Mouse (Mus musculus): ENCODE measurements around the gene Pafah1b1.

The Pafah1b1 gene

GRCm38 (mm10) chr11:74724235-74724791 is at the start of gene Pafah1b1:
Pafah1b1 (minus strand) TSS chr11:74724670.
- DNase-seq (ENCODE audit: low spot score) = peak; percentile 71

DNA sequence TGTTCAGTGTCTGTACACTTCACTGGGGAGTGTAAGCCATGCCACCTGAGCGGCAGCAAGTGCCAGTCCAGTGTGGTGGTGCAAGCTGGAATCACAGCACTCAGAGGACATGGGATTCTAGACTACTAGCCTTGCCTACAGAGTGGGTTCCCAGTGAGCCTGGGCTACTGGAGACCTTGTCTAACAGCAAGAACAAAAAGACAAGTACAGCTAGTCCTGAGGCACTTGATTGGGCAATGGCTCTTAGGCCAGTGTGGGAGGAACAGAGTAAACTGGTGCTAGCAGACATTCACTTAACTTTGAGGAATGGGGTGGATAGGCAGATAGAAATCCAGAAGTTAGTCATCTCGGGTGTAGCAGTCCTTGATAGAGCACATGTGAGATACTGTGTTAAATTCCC is 47.9 kb upstream of the Pafah1b1 start:
- DNase-seq (ENCODE audit: low spot score) = no peak

DNA sequence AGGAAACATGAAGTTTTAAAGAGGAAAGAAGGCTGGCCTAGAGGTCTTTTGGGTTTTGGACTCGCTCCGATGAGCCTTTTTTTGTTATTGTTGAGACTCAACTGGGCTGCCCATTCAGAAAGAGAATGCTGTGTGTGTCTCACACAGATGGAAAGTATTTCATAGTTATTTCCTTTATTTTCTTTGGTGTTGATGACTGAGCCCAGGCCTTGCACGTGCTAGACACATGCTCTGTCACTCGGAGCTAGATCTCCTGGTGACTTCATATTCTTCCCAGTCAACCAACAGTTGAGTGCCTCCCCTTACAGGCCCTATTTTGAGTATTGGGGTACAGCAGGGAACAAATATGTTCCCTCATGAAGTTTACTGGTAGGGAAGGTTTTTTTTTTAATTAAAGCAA is 47.2 kb upstream of the Pafah1b1 start:
- no peak for DNase-seq (ENCODE audit: low spot score)

DNA sequence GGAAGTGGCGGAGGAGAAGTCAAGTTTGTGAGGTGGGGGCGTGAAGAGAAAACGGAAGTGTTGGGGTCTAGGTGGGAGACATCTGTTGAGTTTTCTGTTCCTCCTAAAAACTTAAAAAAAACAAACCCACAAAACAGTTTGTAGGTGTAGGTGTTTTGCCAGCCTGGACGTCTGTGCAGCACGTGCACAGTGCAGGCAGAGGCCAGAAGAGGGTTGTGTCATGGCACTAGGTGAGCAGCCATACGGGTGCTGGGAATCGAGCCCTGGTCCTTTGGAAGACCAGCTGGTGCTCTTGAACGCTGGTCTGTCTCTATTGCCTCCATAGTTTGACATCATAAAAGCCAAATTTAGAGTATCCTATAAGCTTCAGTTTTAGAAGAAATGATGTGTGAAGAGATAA is 46.8 kb upstream of the Pafah1b1 start:
- no peak for DNase-seq (ENCODE audit: low spot score)

DNA sequence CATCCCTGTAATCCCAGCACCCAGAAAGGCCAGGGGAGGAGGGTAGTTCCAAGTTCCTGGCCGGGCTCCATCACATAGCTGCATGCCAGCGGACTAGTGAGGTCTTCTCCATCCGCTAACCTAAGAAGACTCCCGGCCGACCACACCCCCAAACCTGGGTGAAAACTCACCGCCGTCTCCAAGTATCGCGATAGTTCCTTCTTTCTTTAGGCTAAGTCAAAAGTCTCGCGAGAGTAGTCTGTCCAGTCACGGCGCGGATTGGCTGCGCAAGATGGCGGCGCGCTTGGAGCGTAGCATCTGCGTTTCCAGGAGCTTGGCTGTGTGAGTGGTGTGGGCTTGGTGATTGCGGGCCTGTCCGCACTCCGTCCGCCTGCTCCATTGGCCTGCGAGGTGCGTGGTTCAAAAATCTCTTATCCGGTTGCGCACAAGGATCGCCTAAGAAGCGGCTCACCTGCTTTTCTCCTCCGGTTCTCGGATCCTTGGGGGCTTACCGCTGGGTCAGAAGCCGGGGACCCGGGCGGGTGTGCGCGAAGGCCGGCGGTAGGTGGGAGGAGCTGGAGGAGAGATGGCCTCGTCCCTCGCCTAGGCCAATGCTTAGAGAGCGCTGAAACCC is 46.2 kb upstream of the Pafah1b1 start, which contains the start of gene Mettl16:
TSS of gene Mettl16 (plus strand) at position 236 of the 613 bp plus-strand sequence.
- DNase-seq (ENCODE audit: low spot score) = peak; percentile 96

- DNase-seq (ENCODE audit: low spot score) = no peak
These were observed 45.6 kb upstream of the Pafah1b1 start for GRCm38 (mm10) chr11:74770037-74770436.

- DNase-seq (ENCODE audit: low spot score) = no peak
These were observed 43.6 kb upstream of the Pafah1b1 start for GRCm38 (mm10) chr11:74768045-74768444.

DNA sequence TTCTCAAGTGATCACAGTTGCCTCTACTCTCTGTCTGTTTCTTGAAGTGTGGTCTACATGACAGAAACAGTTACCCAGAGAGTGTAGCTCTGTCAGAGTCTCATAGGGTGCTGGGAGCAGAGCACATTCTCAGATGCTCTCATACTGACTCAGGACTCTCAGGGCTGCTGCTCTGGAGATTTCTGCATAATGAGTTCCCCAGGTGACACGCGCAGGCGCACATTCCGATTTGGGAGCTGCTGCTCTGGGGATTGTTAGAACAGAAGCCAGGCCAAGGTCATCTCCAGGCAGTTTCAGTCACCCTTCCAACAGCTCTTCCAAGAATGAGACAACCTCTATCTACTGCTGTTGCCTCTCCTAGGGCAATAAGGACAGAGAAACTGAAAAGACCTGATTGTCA is 43.0 kb upstream of the Pafah1b1 start:
- no peak for DNase-seq (ENCODE audit: low spot score)

GRCm38 (mm10) chr11:74763960-74764625 is 39.6 kb upstream of the Pafah1b1 start:
- no peak for DNase-seq (ENCODE audit: low spot score)

DNA sequence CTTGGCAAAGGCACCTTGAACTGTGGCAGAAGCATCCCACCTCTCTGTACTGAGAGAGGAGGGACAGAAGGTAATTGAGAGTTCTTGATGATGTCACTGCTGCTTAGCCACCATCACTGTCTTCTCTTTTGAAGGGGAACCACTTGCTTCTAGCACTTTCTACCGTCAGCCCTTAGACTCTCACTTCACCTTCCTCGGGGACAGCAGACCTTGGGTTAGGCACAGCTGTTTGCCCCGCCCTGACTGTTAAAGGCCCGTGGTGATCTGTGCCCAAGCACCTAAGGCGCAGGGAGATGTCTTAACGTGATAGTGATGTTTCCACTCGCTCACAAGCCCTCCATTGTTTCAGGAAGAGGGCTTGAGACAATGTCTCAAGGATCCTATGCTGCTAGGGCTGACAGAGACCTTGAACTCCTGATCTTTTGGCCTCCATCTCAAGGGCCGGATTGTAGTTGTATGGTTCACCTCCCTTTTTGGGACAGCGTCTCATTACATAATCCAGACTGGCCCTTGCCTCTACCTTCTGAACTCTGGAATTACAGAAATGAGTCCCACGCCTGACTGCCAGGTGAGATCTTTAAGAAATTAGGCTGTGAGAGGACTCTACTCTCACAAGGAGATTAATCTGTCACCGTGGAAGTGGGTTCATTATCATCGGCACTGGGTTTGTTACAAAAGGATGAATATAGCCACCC is 36.7 kb upstream of the Pafah1b1 start:
- DNase-seq (ENCODE audit: low spot score) = no peak

- DNase-seq (ENCODE audit: low spot score) = no peak
These were observed 32.2 kb upstream of the Pafah1b1 start for GRCm38 (mm10) chr11:74756631-74757030.

GRCm38 (mm10) chr11:74751352-74752066 is 27.0 kb upstream of the Pafah1b1 start:
- no peak for DNase-seq (ENCODE audit: low spot score)

DNA sequence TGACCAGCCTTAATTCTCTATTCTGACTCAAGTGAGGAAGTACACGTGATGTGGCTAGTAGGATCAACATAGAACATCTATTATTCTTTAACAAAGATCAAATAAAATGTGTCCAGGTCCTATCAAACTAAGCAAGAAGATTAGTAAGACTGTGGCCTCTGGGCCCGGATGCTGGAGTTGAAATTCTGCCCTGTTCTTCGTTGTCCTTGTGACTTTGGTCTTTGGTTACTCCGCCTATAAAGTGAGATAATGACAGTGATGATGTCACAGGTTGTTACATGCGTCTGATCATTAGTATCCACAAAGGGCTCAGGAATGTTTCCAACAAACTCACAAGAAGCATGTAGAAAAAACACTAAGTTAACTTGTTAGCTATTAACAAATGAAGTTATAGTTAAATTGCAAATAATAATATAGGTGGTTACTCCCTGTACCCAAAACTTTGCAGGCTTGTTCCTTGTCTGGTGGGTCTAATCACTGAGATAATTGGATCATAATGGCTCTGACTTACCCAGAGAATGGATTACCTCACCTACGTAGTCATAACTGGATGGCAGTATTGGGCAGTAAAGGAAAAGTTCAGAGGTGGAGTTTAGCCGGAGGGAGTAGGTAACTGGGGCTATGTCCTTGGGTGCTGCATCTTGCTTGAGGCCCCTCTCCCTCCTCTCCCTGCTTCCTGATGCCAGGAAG is 26.3 kb upstream of the Pafah1b1 start:
- no peak for DNase-seq (ENCODE audit: low spot score)

DNA sequence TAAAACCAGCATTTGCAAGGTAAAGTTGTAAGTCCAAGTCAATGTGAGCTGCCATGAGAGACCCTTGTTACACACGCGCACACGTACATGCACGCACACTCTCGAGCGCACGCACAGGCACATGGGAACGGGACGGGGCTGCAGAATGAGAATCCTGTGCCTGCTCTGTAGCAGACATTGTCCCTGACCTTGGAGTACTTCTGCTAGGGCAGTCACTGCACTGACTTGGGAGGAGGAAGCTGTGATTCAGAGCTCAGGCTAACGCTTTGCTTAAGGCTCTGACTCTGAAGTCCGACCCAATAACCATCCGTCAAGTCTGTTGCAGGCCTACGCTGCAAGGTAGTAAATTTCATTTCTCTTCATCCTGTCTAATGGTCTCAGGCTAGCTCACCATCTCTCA is 24.8 kb upstream of the Pafah1b1 start:
- no peak for DNase-seq (ENCODE audit: low spot score)

GRCm38 (mm10) chr11:74748022-74748421 is 23.6 kb upstream of the Pafah1b1 start:
- DNase-seq (ENCODE audit: low spot score) = no peak

DNA sequence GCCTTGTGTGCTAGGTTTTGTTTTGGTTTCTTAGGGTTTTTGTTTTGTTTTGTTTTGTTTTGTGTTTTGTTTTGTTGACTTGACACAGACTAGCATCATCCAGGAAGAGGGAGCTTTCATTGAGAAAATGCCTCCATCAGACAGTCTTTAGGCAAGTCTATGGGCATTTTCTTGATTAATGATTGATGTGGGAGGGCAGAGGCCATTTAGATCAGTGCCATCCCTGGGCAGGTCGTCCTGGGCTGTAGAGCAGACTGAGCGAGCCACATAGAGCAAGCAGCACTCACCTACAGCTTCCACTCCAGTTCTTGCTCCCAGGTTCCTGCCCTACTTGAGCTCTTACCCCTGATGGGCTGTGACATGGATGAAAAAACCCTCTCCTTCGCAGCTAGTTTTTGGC is 13.4 kb upstream of the Pafah1b1 start:
- DNase-seq (ENCODE audit: low spot score) = no peak

DNA sequence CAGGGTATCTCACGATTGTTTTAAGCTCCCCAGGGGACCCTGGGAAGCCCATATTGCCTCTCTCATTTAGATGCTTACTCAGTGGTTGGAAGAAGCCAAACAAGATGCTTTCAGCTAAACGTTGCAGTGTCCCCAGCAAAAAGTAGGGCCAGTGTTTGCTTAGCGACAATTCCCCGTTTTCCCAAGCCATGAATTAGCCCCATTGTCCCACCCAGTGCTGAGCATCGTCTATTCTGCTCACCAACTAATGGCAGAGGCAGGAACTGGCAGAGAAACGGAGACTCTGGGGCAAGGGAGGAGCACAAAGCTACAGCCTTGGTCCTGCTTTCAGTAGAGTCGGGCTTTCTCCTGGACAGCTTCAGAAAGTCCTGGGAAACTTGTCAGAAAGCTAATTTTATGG is 10.4 kb upstream of the Pafah1b1 start:
- DNase-seq (ENCODE audit: low spot score) = no peak

DNA sequence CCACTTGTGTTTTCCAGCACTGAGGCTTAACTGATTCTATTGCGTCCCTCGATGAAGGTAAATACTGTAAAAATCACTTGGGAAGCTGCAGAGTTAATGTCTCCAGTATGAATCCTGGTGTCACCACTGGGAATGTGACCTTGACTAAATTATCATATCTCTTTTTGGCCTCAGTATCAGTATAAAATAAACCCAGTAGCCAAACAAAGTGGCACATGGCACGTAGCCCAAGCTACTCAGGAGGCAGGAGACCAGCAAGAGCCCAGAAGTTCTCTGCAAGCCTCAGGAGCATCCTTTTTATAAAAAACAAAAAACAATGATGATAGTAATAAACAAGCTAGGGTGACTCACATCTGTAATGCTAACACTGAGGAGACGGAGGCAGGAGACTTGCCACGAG is 711 bp upstream of the Pafah1b1 start:
- DNase-seq (ENCODE audit: low spot score) = no peak

GRCm38 (mm10) chr11:74723357-74724234 is 874 bp downstream of the Pafah1b1 start:
- DNase-seq (ENCODE audit: low spot score) = peak; percentile 51

DNA sequence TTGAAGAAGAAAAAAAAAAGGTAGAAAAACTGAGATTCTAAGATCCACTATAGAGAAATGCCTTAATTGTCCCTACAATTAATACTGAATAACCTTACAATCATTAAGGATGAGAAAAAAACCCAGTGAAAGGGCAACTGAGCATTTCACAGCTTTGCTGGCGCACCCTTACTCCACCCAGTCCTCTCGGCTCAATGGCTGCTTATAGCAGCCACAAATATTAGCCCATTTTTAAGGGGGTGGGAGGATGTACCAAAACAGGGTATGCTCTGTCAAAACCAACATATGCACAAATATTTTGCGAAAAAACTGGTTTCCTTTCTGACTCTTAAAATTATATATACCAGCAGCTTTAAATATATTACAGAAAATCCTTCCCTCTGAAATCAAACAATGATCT is 2.5 kb downstream of the Pafah1b1 start:
- no peak for DNase-seq (ENCODE audit: low spot score)

GRCm38 (mm10) chr11:74721141-74721540 is 3.3 kb downstream of the Pafah1b1 start:
- no peak for DNase-seq (ENCODE audit: low spot score)
